Mouse (Mus musculus) layer of hippocampus, postnatal 10 days (tissue): ENCODE data around the gene Satb1. TPM values are rescaled to one million over a fixed set of nuclear protein-coding genes. Genes with fewer than 3 reads are reported as not detected.

Experiments
- DNase-seq, 2 experiments: peaks; one replicate each; pipeline ENCODE4 v3.0.0; 2021; ENCODE audit warnings: low spot score in 2 of 2
- total RNA-seq, 2 experiments: library from RNA; stranded (reverse); gene quantifications; 2 replicates each; pipeline ENCODE4 v1.2.3; 2021

Satb1 gene
- total RNA-seq, 2 experiments from 2014 or later: 81.8 to 86.4 TPM

GRCm38 (mm10) chr17:51780036-51780435 is 53.1 kb downstream of the Satb1 start:
- no peak for DNase-seq

- no peak for DNase-seq
Observed at GRCm38 (mm10) chr17:51778961-51779360, 54.1 kb downstream of the Satb1 start.

- peak; percentile 50 to 62 for DNase-seq
Observed at GRCm38 (mm10) chr17:51777813-51778212, 55.3 kb downstream of the Satb1 start.

- no peak for DNase-seq
Observed at GRCm38 (mm10) chr17:51775070-51775881, 57.8 kb downstream of the Satb1 start.

- no peak for DNase-seq
Observed at GRCm38 (mm10) chr17:51763600-51763999, 69.5 kb downstream of the Satb1 start.

GRCm38 (mm10) chr17:51762503-51762902 is 70.6 kb downstream of the Satb1 start:
- DNase-seq: no peak

- DNase-seq: peak in 1 of 2 experiments; percentile 28
Observed at GRCm38 (mm10) chr17:51760997-51761655, 72.0 kb downstream of the Satb1 start.

- peak in 1 of 2 experiments; percentile 23 for DNase-seq
Observed at GRCm38 (mm10) chr17:51760251-51760887, 72.7 kb downstream of the Satb1 start.

- no peak for DNase-seq
Observed at GRCm38 (mm10) chr17:51759509-51759908, 73.6 kb downstream of the Satb1 start.

GRCm38 (mm10) chr17:51752142-51752541 is 80.9 kb downstream of the Satb1 start:
- DNase-seq: no peak

GRCm38 (mm10) chr17:51747204-51747603 is 85.9 kb downstream of the Satb1 start:
- DNase-seq: no peak

- no peak for DNase-seq
Observed at GRCm38 (mm10) chr17:51742502-51742901, 90.6 kb downstream of the Satb1 start.

- no peak for DNase-seq
Observed at GRCm38 (mm10) chr17:51741126-51741525, 92.0 kb downstream of the Satb1 start.

GRCm38 (mm10) chr17:51740246-51740645 is 92.8 kb downstream of the Satb1 start:
- no peak for DNase-seq

- no peak for DNase-seq
Observed at GRCm38 (mm10) chr17:51724486-51724885, 108.6 kb downstream of the Satb1 start.

GRCm38 (mm10) chr17:51695711-51696110 is 137.4 kb downstream of the Satb1 start:
- DNase-seq: no peak

GRCm38 (mm10) chr17:51695271-51695670 is 137.8 kb downstream of the Satb1 start:
- DNase-seq: no peak

GRCm38 (mm10) chr17:51690526-51690925 is 142.6 kb downstream of the Satb1 start:
- no peak for DNase-seq

- DNase-seq: no peak
Observed at GRCm38 (mm10) chr17:51687226-51687625, 145.9 kb downstream of the Satb1 start.
